Mouse (Mus musculus) left cerebral cortex, adult 8-10 months (tissue): ENCODE results near the gene 2200002D01Rik. TPM values are rescaled to one million over a fixed set of nuclear protein-coding genes. Genes with fewer than 3 reads are reported as not detected.
A peak's percentile ranks its signal among the peaks of the same experiment; 100 is the strongest.

Experiments
- DNase-seq, 2 experiments: peaks; one replicate each; pipeline ENCODE4 v3.0.0; 2022; ENCODE audit warnings: low spot score in 2 of 2
- total RNA-seq, 4 experiments: library from RNA; stranded (reverse); gene quantifications; 2 replicates each; pipeline ENCODE4 v1.2.4; 2022

The 2200002D01Rik gene
- total RNA-seq, 4 experiments from 2014 or later = not detected

DNA sequence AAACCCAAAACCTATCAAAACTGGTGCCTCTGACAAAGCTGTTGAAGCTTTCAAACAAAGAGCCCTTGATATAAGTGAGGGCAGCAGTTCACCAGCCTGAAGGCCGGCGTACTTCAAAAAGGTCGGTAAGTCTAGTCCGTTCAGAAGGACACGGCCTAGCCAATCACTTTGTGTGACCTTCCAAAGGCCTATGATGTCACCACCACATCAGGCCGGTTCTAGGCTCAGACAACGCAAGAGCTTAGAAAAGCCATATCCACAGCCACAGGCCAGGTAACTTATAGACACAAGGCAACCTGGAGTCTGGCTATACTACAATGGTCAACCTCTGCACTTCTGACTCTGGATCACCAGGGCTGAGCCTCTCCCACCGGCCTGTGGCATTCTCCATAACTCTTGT is 31.7 kb upstream of the 2200002D01Rik start:
- no peak for DNase-seq

DNA sequence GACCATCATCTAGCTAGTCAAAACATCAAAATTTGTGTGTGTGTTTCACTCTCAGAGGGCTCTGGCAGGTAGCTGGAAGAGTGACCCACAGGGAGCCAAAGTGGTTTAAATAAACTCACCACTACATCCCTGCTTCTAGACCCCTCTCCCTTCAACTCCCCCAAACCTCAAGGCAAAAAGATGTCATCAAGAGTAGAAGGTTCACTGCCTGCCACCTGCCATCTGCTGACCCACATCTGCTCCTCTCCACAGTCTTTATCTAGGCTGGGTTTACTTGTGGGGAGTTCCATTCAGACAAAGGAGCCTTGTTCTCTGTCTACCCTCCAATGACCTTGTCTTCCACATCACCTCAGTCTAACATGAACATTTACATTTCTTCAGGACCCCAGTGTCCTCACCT is 31.0 kb upstream of the 2200002D01Rik start:
- DNase-seq = no peak

DNA sequence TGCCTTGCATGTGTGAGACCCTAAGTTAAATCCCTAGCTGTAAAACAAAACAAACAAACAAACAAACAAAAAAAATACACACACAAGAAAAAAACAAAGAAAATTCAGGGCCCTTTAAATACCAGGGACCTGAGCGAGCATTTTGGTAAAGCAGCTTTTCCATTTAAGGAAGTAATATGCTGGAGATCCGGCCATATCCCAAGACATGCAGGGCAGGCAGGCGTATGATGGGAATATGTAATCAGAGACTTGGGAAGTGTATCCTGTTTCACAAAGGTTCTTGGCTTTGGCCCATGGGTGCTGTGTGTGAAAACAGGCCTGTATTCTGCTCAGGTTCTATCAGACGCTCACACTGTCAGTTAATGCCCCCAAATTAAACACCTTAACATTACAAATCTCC is 29.2 kb upstream of the 2200002D01Rik start:
- DNase-seq = no peak

DNA sequence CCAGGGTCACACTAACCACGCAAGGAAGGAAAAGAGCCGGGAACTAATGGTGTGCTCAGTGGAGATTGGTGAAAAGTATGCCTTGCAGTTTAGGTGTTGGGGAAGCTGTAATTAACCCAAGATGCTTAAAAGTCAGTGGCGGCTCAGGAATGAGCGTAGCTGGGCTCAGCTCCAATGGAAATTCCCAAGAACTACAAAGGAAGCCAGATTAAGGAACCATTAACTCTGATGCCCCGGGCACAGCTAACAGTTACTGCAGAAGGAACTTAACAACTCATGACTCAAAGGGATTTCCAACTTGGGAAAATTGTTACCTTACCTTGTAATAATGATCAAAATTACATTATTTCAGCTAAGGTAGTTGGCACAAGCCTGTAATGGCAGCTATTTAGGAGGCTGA is 28.4 kb upstream of the 2200002D01Rik start:
- DNase-seq = no peak

DNA sequence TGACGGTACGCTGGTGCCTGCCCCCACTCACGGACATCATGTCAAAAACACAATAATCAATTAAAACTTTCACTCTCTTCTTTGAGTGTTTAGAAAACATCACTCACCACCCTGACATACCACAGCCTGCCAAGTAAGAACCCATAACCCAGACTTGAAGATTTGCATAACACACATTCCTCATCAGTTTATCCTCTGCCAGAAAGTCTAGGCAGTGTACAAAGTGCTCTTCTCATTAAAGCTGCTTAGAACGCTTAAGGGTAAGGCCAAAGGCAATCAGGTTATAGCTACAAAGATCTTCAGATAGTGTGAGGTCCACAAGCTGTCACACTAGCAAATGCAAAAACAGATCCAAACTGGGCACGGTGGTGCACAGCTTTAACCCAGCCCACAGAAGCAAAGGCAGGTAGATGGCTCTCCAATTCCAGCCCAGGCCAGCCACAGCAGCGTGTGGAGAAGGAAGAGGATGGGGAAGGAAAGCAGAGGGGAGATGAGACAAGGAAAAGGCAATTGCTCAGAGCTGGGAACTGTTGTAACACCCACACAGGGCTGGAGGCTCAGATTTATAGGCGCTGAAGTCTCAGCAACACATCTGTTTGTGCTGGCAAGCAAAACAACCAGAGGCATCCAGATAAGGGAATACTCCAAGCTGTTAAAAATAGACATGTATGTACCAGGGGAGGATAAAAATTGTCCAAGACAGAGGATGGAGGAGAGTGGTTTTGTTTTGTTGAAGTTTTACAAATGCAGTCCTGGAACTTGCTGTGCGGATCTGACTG is 23.6 kb upstream of the 2200002D01Rik start:
- DNase-seq = peak in 1 of 2 experiments; percentile 61

DNA sequence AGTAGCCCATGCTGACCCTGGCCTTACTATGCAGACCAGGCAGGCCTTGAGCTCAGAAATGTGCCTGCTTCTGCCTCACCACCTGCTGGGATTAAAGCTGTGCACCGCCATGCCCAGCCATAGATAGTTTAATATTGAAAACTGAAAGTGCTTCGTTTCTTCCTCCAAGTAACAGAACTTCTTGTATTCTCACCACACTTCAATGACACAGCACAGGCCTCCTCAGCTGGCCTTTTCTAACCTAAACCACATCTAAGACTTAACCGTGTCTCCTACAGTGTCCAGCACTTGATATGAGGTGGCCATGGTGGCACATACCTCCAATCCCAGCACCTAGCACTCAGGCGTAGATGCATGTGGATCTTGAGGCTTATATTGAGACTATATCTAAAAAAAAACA is 22.2 kb upstream of the 2200002D01Rik start:
- no peak for DNase-seq

DNA sequence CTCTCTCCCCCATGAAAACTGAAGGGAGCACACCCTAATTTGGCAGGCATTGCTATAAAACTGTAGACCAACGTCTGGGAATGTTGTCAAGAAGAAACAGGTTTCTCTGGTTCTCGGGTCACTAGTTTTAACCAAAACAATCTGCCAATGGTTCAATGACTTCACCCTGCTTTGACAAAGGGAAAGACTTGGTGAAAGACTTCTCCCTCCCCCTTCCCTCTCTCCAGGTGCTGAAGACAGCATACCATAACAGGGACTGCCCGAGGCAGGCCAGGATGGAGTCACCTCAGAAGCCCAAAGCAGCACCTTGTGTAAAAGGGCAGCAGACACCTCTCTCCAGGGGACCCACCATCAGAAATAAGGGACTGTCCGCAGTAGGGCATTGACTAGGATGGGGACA is 18.7 kb upstream of the 2200002D01Rik start:
- DNase-seq = no peak

DNA sequence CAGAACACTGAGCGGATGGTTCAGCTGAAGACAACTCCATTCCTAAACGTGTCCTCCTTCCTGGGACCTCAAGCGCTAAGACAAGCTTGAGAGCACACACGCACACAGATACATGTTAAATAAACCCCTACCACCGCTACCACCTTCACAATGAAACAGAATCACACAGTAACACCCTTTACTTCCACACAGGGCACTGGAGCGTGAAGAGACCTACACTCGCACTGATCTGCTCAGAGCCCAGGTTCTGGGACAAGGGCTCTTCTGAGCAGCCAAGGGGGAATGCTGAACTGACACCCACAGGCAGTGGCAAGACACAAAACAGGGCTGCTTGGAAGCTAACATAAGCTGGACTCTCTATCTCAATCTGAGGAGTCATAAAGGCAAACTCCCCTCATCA is 17.4 kb upstream of the 2200002D01Rik start:
- no peak for DNase-seq

DNA sequence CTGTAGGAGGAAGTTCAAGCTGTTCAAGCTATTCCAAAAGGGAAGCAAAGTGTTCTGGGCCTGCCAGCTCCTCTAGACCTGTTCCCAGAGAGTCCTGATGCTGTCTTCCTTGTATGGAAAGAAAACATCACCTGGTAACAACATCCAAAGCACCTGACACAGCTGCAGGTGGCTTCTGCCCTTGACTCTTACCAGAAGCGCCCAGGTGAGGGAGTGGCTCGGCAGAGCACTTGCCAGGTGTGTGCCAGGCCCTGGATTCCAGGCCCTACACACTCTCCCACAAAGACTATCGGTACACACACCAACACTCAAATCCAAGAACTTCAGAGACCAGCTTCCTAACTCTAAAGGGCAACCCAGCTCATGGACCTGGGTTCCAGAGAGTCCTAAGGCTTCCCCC is 15.6 kb upstream of the 2200002D01Rik start:
- DNase-seq = no peak

DNA sequence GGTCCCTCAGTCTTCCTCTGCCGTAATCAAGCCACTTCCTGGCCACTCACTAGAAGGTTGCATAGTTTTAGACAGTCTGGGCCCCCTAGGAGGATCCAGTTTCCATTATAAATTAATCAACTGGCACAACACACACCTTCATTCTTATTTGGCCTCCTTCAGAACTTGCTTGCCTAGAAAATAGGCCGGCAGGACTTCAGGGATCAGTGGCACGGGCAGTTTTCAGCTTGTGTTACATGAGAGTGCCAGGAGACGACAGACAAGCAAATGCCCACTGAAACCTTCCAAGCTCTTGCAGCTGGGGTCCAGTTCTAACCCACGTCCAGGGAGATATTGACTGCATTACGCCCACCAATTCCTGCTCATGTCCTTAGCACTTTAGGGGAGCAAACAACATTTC is 13.9 kb upstream of the 2200002D01Rik start:
- no peak for DNase-seq

DNA sequence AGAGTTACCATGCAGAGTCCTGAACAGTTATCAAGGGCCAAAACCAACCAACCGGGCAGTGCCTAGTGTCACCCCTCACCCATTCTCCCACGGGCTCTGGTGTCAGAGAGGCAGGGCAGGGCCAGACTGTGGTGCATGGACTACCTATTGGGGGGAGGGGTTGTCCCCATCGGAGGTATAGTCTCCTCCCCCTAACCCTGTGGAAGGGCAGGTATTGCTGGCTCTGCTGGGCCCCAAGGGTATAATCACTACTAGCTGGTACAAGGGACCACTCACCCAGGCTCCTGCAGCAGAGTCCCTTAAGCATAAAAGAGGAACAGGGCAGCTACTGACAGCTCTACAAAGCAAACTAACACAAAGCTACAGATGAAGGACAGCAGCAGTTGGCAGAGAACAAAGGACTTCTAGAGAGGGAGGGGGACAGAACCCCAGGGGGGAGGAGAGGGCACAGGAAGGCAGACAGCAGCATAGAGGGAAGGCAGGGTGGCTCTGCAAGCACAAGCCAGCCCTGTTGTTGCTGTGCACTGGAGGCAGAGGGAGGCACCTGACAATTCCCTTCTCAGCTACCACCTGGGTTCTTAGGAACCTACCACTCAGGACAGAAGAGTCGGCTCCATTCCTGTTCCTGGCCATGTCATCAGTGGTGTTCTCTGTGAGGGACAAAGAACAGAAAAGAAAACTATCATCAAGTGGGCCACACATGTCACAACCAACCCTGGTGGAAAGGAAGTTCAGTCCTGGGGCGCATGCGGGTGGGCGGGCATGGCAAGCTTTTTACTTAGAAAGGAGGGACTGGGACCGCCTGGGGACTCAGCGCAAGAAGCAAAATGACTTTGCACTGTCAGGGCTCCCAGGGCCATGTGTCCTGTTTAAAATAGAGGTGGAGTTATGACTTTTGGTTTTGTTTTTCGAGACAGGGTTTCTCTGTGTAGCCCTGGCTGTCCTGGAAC is 11.8 kb upstream of the 2200002D01Rik start:
- no peak for DNase-seq

DNA sequence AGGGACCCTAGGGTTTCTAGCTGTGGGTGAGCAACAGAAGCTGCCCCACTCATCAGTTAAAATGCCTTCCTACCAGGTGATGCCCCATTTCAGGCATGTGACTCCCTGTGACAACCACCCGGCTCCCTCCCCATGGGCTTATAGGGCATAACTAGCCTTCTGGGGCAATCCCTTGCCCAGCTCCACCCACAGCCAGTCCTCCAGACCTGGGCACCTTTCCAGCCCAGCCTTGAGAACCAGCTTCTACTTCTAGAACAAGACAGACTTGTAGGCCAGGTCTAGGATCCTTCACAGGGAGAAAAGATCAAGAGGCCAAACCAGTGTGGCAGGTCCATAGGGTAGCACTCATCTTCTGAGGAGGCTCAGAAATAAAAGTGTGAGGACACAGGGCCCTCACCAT is 9.1 kb upstream of the 2200002D01Rik start:
- no peak for DNase-seq

DNA sequence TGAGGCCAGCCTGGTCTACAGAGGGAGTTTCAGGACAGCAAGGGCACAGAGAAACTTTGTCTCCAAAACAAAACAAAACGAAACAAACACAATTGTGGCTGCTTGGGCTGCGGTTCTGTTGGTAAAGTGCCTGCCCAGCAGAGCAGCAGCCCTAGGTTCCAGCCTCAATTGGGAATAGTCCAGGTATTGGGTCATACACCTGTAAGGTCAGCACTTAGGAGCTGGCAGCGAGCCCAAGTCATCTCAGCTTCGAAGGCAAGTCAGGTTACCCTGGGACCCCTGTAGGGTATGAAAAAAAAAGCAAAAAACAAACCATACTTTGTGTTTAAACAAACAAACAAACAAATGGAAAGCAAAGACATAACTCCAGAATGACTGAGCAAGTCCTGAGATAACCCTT is 7.6 kb upstream of the 2200002D01Rik start:
- DNase-seq = no peak

DNA sequence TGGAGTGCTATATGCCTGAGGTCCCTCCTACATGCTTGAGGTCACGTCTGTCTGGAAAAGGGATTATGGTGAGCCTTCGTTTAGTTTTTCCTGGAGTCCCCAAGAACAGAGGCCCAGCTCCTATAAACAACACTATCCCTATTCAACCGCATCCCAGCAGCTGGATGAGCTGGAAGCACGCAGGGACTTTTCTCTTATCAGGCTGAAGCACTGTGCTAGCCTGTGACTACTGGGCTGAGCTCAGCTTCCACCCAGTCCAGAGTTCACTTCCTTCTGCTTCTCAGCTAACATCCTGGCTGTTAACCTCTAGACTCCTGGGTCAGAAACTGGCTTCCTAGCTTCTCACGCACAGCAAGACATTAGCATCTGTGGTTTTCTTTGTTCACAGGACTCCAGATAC is 5.6 kb upstream of the 2200002D01Rik start:
- no peak for DNase-seq

DNA sequence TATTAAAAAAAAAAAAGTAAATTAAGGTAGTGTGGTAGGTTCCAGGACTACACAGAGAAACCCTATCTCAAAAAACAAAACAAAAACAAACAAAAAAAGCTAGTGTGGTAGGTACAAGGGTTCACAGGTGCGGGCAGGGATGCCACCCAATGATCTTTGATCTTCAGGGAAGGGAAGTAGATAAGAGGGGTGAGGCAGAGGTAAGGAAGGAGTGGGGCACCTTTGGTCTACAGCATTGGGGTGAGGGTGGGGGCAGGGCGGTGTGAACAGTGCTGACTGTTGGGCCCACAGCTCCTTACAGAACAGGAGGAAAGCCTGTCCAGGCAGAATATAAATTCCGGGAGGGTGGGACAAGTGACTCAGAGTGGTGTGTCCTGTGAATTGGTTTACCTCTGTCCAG is 2.9 kb upstream of the 2200002D01Rik start:
- DNase-seq = no peak

DNA sequence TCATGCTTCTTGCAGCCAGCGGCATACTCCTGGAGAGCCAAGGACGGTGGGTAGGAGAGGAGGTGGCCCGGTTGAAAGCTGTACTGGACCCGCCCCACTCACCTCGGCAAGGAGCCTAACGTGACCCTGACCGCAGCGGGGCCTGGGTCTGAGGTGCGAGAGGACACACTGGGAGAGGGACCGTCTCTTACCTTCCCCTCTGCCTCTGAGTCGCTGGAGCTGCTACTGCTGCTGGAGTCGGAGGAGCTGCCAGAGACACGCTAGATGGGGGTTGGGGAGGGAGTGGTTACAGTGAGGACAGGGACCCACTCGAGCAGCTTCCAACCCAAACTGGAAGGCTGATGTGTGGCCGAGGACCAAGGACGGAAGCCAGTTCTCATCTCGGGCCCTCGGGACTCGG is 560 bp downstream of the 2200002D01Rik start:
- DNase-seq = no peak

DNA sequence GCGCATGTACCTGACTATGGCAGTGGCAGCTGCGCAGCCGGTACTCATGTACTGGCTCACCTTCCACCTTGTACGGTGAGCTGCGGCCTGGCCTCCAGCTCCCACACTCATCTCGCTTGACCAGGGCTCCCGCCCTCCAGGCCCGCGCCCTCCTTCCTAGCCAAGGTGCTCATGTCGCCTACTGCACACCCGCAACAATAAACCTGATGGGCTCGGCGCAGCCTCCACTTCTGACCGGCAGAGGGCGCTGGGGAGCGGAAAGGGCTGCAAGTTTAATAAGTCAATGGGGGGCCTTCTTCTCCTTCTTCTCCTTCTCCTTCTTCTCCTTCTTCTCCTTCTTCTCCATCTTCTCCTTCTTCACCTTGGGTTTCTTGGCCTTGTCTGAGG is 959 bp downstream of the 2200002D01Rik start:
- peak in 1 of 2 experiments; percentile 66 for DNase-seq

DNA sequence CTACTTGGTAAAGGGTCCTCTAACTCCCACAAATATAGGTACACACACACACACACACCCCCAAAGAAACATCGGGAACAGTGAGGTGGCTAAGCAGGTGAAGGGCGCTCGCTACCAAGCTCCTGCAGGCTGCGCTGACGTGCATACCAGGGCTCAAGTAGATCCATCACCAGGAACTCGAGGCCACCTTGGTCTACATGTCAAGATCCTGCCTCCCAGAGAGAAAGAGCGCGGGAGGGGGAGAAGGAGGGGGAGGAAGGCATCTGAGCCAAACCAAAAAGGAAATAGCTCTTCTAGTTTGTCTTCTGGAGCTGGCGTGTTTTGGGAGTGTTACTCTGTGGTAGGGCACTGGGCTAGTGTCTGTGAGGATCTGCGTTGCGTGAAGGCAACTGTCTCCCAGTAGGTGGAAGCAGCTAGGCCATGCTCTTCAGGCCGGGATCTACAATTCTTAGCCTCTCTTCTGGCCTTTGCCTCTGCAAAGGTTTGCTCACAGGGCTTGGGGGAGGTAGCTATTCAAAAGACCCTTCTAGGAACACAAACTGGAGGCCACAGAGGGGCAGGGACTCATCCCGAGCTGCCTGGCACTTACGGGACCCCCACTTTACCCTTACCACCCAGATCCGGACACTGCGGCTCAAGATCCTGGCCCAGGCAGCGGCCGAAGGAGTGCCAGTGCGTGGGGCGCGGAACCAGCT is 1.5 kb downstream of the 2200002D01Rik start:
- DNase-seq = no peak

DNA sequence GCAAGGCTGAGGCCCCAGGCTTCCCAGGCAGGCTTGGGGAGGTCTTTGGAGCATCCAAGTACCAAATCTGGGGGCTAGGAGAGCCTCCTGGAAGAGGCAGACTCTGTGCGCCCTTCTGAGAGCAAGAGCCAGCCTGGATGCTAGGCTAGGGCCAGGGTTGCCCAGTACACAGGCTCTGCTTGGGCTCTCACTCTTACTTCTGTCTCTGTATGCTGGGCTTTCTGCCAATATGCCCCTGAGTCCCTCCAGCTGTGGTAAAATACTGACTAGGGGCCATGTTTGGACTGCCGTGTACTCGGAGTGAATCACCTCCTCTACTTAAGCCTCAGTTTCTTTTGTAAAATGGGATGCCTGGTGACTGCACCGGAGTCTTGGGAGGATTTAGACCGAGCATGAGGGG is 2.3 kb downstream of the 2200002D01Rik start:
- no peak for DNase-seq

DNA sequence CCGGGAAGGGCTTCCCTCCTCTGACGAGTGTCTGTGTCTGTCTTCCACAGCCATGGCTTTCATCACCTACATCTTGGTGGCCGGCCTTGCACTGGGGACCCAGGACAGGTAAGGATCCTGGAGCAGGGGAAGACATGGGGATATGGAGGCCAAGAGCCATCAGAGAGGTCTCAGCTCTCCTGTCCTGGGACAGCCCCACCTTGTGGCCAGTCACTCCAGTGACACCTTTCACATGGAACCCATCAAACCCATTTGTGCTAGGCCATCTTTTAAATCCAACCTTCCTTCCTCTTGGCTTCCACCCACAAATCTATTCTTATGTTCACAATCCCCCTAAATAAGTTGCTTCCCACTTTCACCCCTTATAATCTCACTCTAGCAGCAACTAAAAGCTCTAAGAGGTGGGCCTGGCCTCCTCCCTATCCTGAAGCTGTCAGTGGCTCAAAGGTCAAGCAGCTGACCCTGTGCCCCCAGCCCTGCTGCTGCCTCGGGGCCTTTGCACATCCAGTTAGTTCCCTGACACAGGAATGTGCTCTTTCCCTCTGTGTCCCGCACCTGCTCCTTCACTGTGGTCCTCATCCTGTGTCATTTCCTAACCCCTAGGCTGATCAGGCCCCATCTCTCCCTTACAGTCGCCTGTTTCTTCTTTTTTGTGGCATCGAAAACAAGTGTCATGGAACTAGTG is 3.4 kb downstream of the 2200002D01Rik start:
- no peak for DNase-seq
